Mouse (Mus musculus) ES-Bruce4 (cell line): ENCODE measurements at regions not wholly inside any gene's neighbourhood (a gene's known extent, or its start where the extent isn't known, plus 50 kb on each side); places are given as distances from the start of the nearest gene placed in this dataset.

ENCODE experiments used
- H3K27ac ChIP-seq: 2 replicates; pipeline ENCODE4 v1.5.1; 2012; ENCODE audit warnings: low read length, inconsistent platforms; ENCODE audit not compliant: insufficient read depth
- H3K27me3 ChIP-seq: 2 replicates; pipeline ENCODE4 v1.6.1; 2012; ENCODE audit warnings: mild to moderate bottlenecking, low read length, inconsistent platforms; ENCODE audit not compliant: control insufficient read depth, poor library complexity, insufficient read depth, severe bottlenecking
- H3K36me3 ChIP-seq: 2 replicates; pipeline ENCODE4 v1.6.1; 2012; ENCODE audit warnings: inconsistent platforms, mild to moderate bottlenecking, low read length, moderate library complexity; ENCODE audit not compliant: control insufficient read depth, poor library complexity, insufficient read depth, severe bottlenecking
- H3K4me1 ChIP-seq: one replicate; pipeline ENCODE4 v1.8.1; 2011; ENCODE audit warnings: low read length; ENCODE audit not compliant: control insufficient read depth, insufficient read depth
- H3K4me3 ChIP-seq: 2 replicates; pipeline ENCODE4 v1.5.1; 2011; ENCODE audit warnings: low read depth, mild to moderate bottlenecking, low read length
- H3K9ac ChIP-seq: 2 replicates; pipeline ENCODE4 v1.6.1; 2012; ENCODE audit warnings: low read depth, mild to moderate bottlenecking, inconsistent platforms; ENCODE audit not compliant: poor library complexity, severe bottlenecking
- H3K9me3 ChIP-seq: replicated peaks from 2 replicates; pipeline ENCODE4 v1.6.1; 2012; ENCODE audit warnings: mild to moderate bottlenecking, low read length, inconsistent platforms; ENCODE audit not compliant: control insufficient read depth, poor library complexity, insufficient read depth, severe bottlenecking
- CTCF ChIP-seq: IDR thresholded peaks from one replicate; pipeline ENCODE4 v1.8.1; 2011; ENCODE audit warnings: low read depth, low read length
- EP300 ChIP-seq: IDR thresholded peaks from 2 replicates; pipeline ENCODE4 v1.6.1; 2011; ENCODE audit warnings: low read depth, low read length; ENCODE audit not compliant: insufficient read depth
- POLR2A ChIP-seq: IDR thresholded peaks from one replicate; pipeline ENCODE4 v1.8.1; 2011; ENCODE audit warnings: low read length; ENCODE audit not compliant: insufficient read depth

GRCm38 (mm10) chr15:60124461-60124860 is 108.0 kb upstream of the 4933412E24Rik start:
- no peaks in the 10 kb centered on the region for H3K36me3 ChIP-seq
- TF ChIP-seq CTCF (no peak), POLR2A (no peak), EP300 (no peak)
- no peaks in the 10 kb centered on the region for H3K27me3 ChIP-seq
- H3K27ac ChIP-seq, result no peak overlapping the region
- H3K4me3 ChIP-seq, result no peak overlapping the region
- H3K9ac ChIP-seq, result no peak overlapping the region
- H3K4me1 ChIP-seq, result no peaks in the 10 kb centered on the region
- no peaks in the 10 kb centered on the region for H3K9me3 ChIP-seq

GRCm38 (mm10) chr15:60119926-60120325 is 103.5 kb upstream of the 4933412E24Rik start:
- Histone ChIP-seq H3K27me3 (no peaks in the 10 kb centered on the region), H3K9ac (no peak overlapping the region), H3K4me1 (no peaks in the 10 kb centered on the region), H3K9me3 (no peaks in the 10 kb centered on the region), H3K4me3 (no peak overlapping the region), H3K27ac (no peak overlapping the region), H3K36me3 (no peaks in the 10 kb centered on the region)
- no peak for TF ChIP-seq POLR2A
- TF ChIP-seq EP300, result no peak
- no peak for TF ChIP-seq CTCF

GRCm38 (mm10) chr15:60111885-60112284 is 95.5 kb upstream of the 4933412E24Rik start:
- TF ChIP-seq POLR2A, result no peak
- no peak for TF ChIP-seq EP300
- no peak for TF ChIP-seq CTCF

GRCm38 (mm10) chr15:60111046-60111445 is 94.6 kb upstream of the 4933412E24Rik start:
- H3K4me1 ChIP-seq, result no peaks in the 10 kb centered on the region
- H3K36me3 ChIP-seq, result no peaks in the 10 kb centered on the region
- H3K27me3 ChIP-seq, result no peaks in the 10 kb centered on the region
- no peaks in the 10 kb centered on the region; the same call in 1 of the 2 replicates for H3K9me3 ChIP-seq
- H3K9ac ChIP-seq, result no peak overlapping the region
- H3K27ac ChIP-seq, result no peak overlapping the region
- TF ChIP-seq CTCF (no peak), EP300 (no peak), POLR2A (no peak)
- H3K4me3 ChIP-seq, result no peak overlapping the region

More at GRCm38 (mm10) chr15:60111885-60112284, 95.5 kb upstream of the 4933412E24Rik start:
- H3K27me3 ChIP-seq, result no peaks in the 10 kb centered on the region
- H3K36me3 ChIP-seq, result no peaks in the 10 kb centered on the region
- H3K4me1 ChIP-seq, result no peaks in the 10 kb centered on the region
- H3K4me3 ChIP-seq, result no peak overlapping the region
- H3K9me3 ChIP-seq, result no peaks in the 10 kb centered on the region; the same call in 1 of the 2 replicates
- H3K27ac ChIP-seq, result no peak overlapping the region
- no peak overlapping the region for H3K9ac ChIP-seq

- no peak overlapping the region for H3K9ac ChIP-seq
- no peaks in the 10 kb centered on the region for H3K4me1 ChIP-seq
- H3K4me3 ChIP-seq, result no peak overlapping the region
- no peaks in the 10 kb centered on the region for H3K27me3 ChIP-seq
- H3K9me3 ChIP-seq, result no peaks in the 10 kb centered on the region
- TF ChIP-seq EP300, result no peak
- no peak for TF ChIP-seq POLR2A
- no peak for TF ChIP-seq CTCF
- no peaks in the 10 kb centered on the region for H3K36me3 ChIP-seq
- no peak overlapping the region for H3K27ac ChIP-seq
Measured at GRCm38 (mm10) chr15:60104126-60104525, 87.7 kb upstream of the 4933412E24Rik start.

GRCm38 (mm10) chr15:60101485-60102280 is 85.3 kb upstream of the 4933412E24Rik start:
- H3K36me3 ChIP-seq, result no peaks in the 10 kb centered on the region
- H3K9ac ChIP-seq, result no peak overlapping the region
- H3K27ac ChIP-seq, result no peak overlapping the region
- H3K27me3 ChIP-seq, result no peaks in the 10 kb centered on the region
- H3K4me3 ChIP-seq, result no peak overlapping the region
- H3K9me3 ChIP-seq, result no peaks in the 10 kb centered on the region
- TF ChIP-seq POLR2A (no peak), EP300 (no peak), CTCF (no peak)
- H3K4me1 ChIP-seq, result no peaks in the 10 kb centered on the region
